Mouse (Mus musculus): ENCODE measurements around the gene Ackr2. TPM values are rescaled to one million over a fixed set of nuclear protein-coding genes. Genes with fewer than 3 reads are reported as not detected.

The Ackr2 gene
- polyA plus RNA-seq, 1 experiment: not detected

- Histone ChIP-seq H3K27ac (ENCODE audit: insufficient read depth, low read depth, low read length) (no peak overlapping the region), H3K4me1 (ENCODE audit: control insufficient read depth, insufficient read depth, low read length) (no peaks in the 10 kb centered on the region), H3K4me3 (ENCODE audit: insufficient read depth, low read length) (no peak overlapping the region)
- no peak for TF ChIP-seq POLR2A (IDR thresholded peaks at IDR 0.05; ENCODE audit: borderline replicate concordance, low read depth, low read length)
- TF ChIP-seq CTCF (IDR thresholded peaks at IDR 0.05; ENCODE audit: low read depth, low read length): no peak
Measured at GRCm38 (mm10) chr9:121868236-121868635, 29.9 kb upstream of the Ackr2 start.

GRCm38 (mm10) chr9:121869432-121869831, 28.7 kb upstream of the Ackr2 start:
- no peaks in the 10 kb centered on the region for H3K4me1 ChIP-seq (ENCODE audit: control insufficient read depth, insufficient read depth, low read length)
- no peak overlapping the region for H3K27ac ChIP-seq (ENCODE audit: insufficient read depth, low read depth, low read length)
- no peak overlapping the region for H3K4me3 ChIP-seq (ENCODE audit: insufficient read depth, low read length)
- TF ChIP-seq POLR2A (IDR thresholded peaks at IDR 0.05; ENCODE audit: borderline replicate concordance, low read depth, low read length) (no peak), CTCF (IDR thresholded peaks at IDR 0.05; ENCODE audit: low read depth, low read length) (no peak)

GRCm38 (mm10) chr9:121869973-121870515, 28.1 kb upstream of the Ackr2 start:
- Histone ChIP-seq H3K4me3 (ENCODE audit: insufficient read depth, low read length) (no peak overlapping the region), H3K4me1 (ENCODE audit: control insufficient read depth, insufficient read depth, low read length) (no peaks in the 10 kb centered on the region), H3K27ac (ENCODE audit: insufficient read depth, low read depth, low read length) (no peak overlapping the region)
- TF ChIP-seq POLR2A (IDR thresholded peaks at IDR 0.05; ENCODE audit: borderline replicate concordance, low read depth, low read length) (no peak), CTCF (IDR thresholded peaks at IDR 0.05; ENCODE audit: low read depth, low read length) (no peak)

GRCm38 (mm10) chr9:121872062-121872683, 26.0 kb upstream of the Ackr2 start:
- Histone ChIP-seq H3K27ac (ENCODE audit: insufficient read depth, low read depth, low read length) (no peak overlapping the region), H3K4me1 (ENCODE audit: control insufficient read depth, insufficient read depth, low read length) (no peaks in the 10 kb centered on the region), H3K4me3 (ENCODE audit: insufficient read depth, low read length) (no peak overlapping the region)
- no peak for TF ChIP-seq POLR2A (IDR thresholded peaks at IDR 0.05; ENCODE audit: borderline replicate concordance, low read depth, low read length)
- TF ChIP-seq CTCF (IDR thresholded peaks at IDR 0.05; ENCODE audit: low read depth, low read length): no peak

- H3K4me3 ChIP-seq (ENCODE audit: insufficient read depth, low read length): no peak overlapping the region
- TF ChIP-seq CTCF (IDR thresholded peaks at IDR 0.05; ENCODE audit: low read depth, low read length): no peak
- no peak for TF ChIP-seq POLR2A (IDR thresholded peaks at IDR 0.05; ENCODE audit: borderline replicate concordance, low read depth, low read length)
- no peaks in the 10 kb centered on the region for H3K4me1 ChIP-seq (ENCODE audit: control insufficient read depth, insufficient read depth, low read length)
- no peak overlapping the region for H3K27ac ChIP-seq (ENCODE audit: insufficient read depth, low read depth, low read length)
Measured at GRCm38 (mm10) chr9:121873578-121873977, 24.6 kb upstream of the Ackr2 start.

GRCm38 (mm10) chr9:121877052-121877740, 21.0 kb upstream of the Ackr2 start:
- TF ChIP-seq CTCF (IDR thresholded peaks at IDR 0.05; ENCODE audit: low read depth, low read length): 0 out of 2 replicates have a peak, but pooled peaks have one; percentile 28
- TF ChIP-seq POLR2A (IDR thresholded peaks at IDR 0.05; ENCODE audit: borderline replicate concordance, low read depth, low read length): no peak
- H3K4me1 ChIP-seq (ENCODE audit: control insufficient read depth, insufficient read depth, low read length): no peaks in the 10 kb centered on the region
- H3K27ac ChIP-seq (ENCODE audit: insufficient read depth, low read depth, low read length): no peak overlapping the region
- H3K4me3 ChIP-seq (ENCODE audit: insufficient read depth, low read length): no peak overlapping the region

- Histone ChIP-seq H3K4me3 (ENCODE audit: insufficient read depth, low read length) (no peak overlapping the region), H3K27ac (ENCODE audit: insufficient read depth, low read depth, low read length) (no peak overlapping the region), H3K4me1 (ENCODE audit: control insufficient read depth, insufficient read depth, low read length) (no peaks in the 10 kb centered on the region)
- TF ChIP-seq POLR2A (IDR thresholded peaks at IDR 0.05; ENCODE audit: borderline replicate concordance, low read depth, low read length): no peak
- peak; percentile 62 for TF ChIP-seq CTCF (IDR thresholded peaks at IDR 0.05; ENCODE audit: low read depth, low read length)
Measured at GRCm38 (mm10) chr9:121880840-121881239, 17.3 kb upstream of the Ackr2 start.

- Histone ChIP-seq H3K4me3 (ENCODE audit: insufficient read depth, low read length) (no peak overlapping the region), H3K27ac (ENCODE audit: insufficient read depth, low read depth, low read length) (no peak overlapping the region), H3K4me1 (ENCODE audit: control insufficient read depth, insufficient read depth, low read length) (no peaks in the 10 kb centered on the region)
- no peak for TF ChIP-seq CTCF (IDR thresholded peaks at IDR 0.05; ENCODE audit: low read depth, low read length)
- TF ChIP-seq POLR2A (IDR thresholded peaks at IDR 0.05; ENCODE audit: borderline replicate concordance, low read depth, low read length): no peak
Measured at GRCm38 (mm10) chr9:121881301-121881700, 16.9 kb upstream of the Ackr2 start.

GRCm38 (mm10) chr9:121882015-121882457, 16.1 kb upstream of the Ackr2 start:
- Histone ChIP-seq H3K27ac (ENCODE audit: insufficient read depth, low read depth, low read length) (no peak overlapping the region), H3K4me1 (ENCODE audit: control insufficient read depth, insufficient read depth, low read length) (no peaks in the 10 kb centered on the region), H3K4me3 (ENCODE audit: insufficient read depth, low read length) (no peak overlapping the region)
- TF ChIP-seq CTCF (IDR thresholded peaks at IDR 0.05; ENCODE audit: low read depth, low read length) (no peak), POLR2A (IDR thresholded peaks at IDR 0.05; ENCODE audit: borderline replicate concordance, low read depth, low read length) (no peak)

- Histone ChIP-seq H3K4me3 (ENCODE audit: insufficient read depth, low read length) (no peak overlapping the region), H3K27ac (ENCODE audit: insufficient read depth, low read depth, low read length) (no peak overlapping the region), H3K4me1 (ENCODE audit: control insufficient read depth, insufficient read depth, low read length) (no peaks in the 10 kb centered on the region)
- no peak for TF ChIP-seq POLR2A (IDR thresholded peaks at IDR 0.05; ENCODE audit: borderline replicate concordance, low read depth, low read length)
- TF ChIP-seq CTCF (IDR thresholded peaks at IDR 0.05; ENCODE audit: low read depth, low read length): no peak
Measured at GRCm38 (mm10) chr9:121889927-121890440, 8.2 kb upstream of the Ackr2 start.

All from bone marrow macrophage, adult 2 months (primary cell).